Mouse (Mus musculus): ENCODE measurements around the gene Zfp697. TPM values are rescaled to one million over a fixed set of nuclear protein-coding genes. Genes with fewer than 3 reads are reported as not detected.

Gene Zfp697
- polyA plus RNA-seq, 1 experiment from 2014 or later = 9.0 TPM

DNA sequence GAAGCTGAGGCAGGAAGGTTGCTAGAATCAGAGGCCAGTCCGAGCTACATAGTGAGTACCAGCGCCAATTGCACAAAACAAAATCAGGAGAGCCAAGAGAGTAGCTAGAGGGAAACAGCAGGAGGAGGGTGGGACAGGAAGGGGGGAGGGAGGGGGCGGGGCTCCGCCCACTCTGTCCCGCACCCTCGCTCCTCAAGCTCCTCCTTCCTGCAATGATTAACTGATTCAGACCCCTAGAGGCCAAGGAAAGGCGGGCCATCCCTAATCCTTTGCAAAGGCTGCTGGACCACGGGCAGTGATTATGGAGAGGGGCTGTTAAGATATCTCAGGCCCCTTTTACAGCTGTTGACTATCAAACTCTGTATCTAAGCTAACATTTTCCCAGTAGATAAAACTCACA lies 33.6 kb upstream of the Zfp697 start:
- no peak overlapping the region for H3K4me3 ChIP-seq
- no peaks in the 10 kb centered on the region for H3K9me3 ChIP-seq
- no peak for ATAC-seq (ENCODE audit: low FRiP score, low read depth)
- H3K27me3 ChIP-seq = no peaks in the 10 kb centered on the region
- no peaks in the 10 kb centered on the region for H3K4me1 ChIP-seq
- no peak overlapping the region for H3K9ac ChIP-seq
- WGBS = 25% methylated on average over 7 of the region's 8 CpGs
- no peak overlapping the region for H3K4me2 ChIP-seq (replicated peaks)
- no peaks in the 10 kb centered on the region for H3K36me3 ChIP-seq
- H3K27ac ChIP-seq = no peak overlapping the region

DNA sequence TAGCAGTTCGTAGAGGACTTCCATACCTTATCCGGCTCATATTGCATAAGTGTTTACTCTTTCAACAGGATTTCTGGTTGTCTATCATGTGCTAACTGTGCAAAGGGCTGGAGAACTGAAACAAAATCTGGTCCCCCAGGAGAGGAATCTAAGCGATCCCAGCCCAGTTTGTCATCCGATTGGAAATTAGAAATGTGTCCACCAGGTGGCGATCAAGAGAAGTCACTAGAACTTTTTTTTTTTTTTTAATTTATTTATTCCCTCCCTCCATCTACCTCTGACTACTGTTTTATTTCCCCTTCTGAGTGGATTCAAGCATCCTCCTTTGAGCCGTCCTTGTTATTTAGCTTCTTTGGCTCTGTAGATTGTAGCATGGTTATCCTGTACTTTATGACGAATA lies 28.4 kb upstream of the Zfp697 start:
- no peak overlapping the region for H3K9ac ChIP-seq
- no peak overlapping the region for H3K4me3 ChIP-seq
- H3K27me3 ChIP-seq = no peaks in the 10 kb centered on the region
- no peaks in the 10 kb centered on the region for H3K36me3 ChIP-seq
- H3K4me2 ChIP-seq (replicated peaks) = no peak overlapping the region
- WGBS = 31% methylated on average over 7 of the region's 7 CpGs
- no peak for ATAC-seq (ENCODE audit: low FRiP score, low read depth)
- H3K4me1 ChIP-seq = peaks cover 10% of the 10 kb centered on the region; the same call in 1 of the 2 replicates
- no peak overlapping the region for H3K27ac ChIP-seq
- H3K9me3 ChIP-seq = no peaks in the 10 kb centered on the region

DNA sequence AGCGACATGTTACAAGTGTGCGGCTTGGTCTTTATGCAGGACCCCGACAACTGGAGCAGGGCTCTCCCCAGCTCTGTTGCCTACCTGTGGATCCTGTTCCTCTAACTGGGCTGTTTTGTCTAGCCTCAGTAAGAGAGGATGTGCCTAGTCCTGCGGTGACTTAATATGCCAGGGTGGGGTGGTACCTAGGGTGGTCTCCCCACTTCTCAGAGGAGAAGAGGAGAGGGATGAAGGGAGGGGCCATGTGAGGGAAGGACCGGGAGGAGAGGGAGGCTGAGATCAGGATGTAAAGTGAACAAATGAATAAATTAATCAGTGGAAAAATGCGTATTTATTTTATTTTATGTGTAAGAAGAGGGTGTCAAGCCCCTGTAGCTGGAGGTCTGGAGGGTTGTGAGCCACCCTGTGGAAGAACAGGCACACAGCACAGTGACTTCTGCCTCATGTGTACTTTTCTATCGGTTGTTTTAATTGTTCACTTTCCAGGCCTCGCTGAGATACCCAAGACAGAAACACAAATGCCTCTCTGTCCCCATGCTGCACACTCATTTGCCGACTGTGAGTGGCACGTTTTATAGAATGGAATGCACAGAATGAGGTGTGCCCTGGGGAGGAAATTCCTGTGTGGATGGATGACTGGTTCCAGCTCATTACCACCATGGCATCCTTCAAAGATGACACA lies 26.8 kb upstream of the Zfp697 start:
- ATAC-seq (ENCODE audit: low FRiP score, low read depth) = peak; percentile 82
- Histone ChIP-seq H3K4me2 (replicated peaks) (no peak overlapping the region), H3K9ac (no peak overlapping the region), H3K4me1 (peaks cover 10% of the 10 kb centered on the region; the same call in 1 of the 2 replicates), H3K4me3 (no peak overlapping the region), H3K27ac (no peak overlapping the region), H3K36me3 (no peaks in the 10 kb centered on the region), H3K27me3 (no peaks in the 10 kb centered on the region), H3K9me3 (no peaks in the 10 kb centered on the region)
- 60% methylated on average over 10 of the region's 10 CpGs for WGBS

DNA sequence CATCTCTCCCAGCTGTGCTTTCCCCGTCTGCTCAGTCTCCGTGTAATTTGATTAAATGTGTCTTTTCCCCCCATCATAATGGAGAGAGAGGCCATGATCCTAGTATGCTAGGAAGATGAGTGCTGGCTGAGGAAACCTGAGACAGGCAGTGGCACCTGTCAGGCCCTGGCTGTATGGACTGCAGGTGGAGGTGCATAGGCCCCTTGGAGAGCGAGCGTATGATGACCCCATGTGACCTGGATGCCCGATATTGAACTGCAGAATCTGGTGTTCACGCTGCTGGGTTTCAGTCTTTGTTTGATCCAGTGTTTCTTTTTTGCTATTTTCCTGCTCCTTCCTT lies 26.3 kb upstream of the Zfp697 start:
- H3K4me2 ChIP-seq (replicated peaks) = no peak overlapping the region
- H3K4me3 ChIP-seq = no peak overlapping the region
- H3K27me3 ChIP-seq = no peaks in the 10 kb centered on the region
- WGBS = 75% methylated on average over 6 of the region's 6 CpGs
- peak; percentile 66; the same call in 1 of the 2 replicates for ATAC-seq (ENCODE audit: low FRiP score, low read depth)
- H3K36me3 ChIP-seq = no peaks in the 10 kb centered on the region
- H3K9ac ChIP-seq = no peak overlapping the region
- no peaks in the 10 kb centered on the region for H3K9me3 ChIP-seq
- peaks cover 10% of the 10 kb centered on the region; the same call in 1 of the 2 replicates for H3K4me1 ChIP-seq
- H3K27ac ChIP-seq = no peak overlapping the region

DNA sequence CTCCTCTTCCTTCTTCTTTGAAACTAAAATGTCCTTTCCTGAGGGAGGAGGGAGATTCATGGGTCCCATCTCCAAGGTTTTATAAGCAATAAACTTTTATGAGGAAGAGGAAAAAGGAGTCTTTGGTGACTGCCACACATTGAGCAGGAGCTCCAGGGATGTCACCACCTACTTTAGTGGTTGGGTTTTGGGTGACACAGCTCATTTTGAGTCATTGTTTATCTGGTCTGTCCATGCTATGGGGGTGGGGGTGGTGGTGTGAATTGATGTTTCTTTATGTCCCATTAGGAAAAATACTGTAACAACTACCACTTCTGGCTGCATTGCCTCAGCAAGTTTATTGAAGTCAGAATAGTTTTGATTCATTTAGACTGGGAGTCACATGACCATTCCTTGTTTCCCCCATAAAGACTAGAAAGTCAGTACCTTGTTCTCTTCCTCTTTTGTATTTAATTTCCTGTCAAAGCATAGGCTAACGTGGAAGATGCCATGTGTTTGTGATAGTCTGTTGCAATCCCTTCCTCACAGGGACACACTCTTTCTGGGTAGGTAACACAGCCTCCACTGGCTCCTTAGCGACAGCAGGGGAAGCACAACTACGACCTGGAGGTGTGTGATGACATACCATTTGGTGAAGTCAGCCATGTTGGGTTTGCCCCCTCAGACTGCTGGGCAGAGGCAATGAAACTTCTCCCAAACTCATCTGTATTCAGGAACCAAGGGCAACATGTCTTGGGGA lies 25.5 kb upstream of the Zfp697 start:
- Histone ChIP-seq H3K4me1 (peaks cover 10% of the 10 kb centered on the region; the same call in 1 of the 2 replicates), H3K4me3 (no peak overlapping the region), H3K27me3 (no peaks in the 10 kb centered on the region), H3K36me3 (no peaks in the 10 kb centered on the region), H3K27ac (no peak overlapping the region), H3K9ac (no peak overlapping the region), H3K4me2 (replicated peaks) (no peak overlapping the region), H3K9me3 (no peaks in the 10 kb centered on the region)
- WGBS = 56% methylated on average over 3 of the region's 3 CpGs
- no peak for ATAC-seq (ENCODE audit: low FRiP score, low read depth)

DNA sequence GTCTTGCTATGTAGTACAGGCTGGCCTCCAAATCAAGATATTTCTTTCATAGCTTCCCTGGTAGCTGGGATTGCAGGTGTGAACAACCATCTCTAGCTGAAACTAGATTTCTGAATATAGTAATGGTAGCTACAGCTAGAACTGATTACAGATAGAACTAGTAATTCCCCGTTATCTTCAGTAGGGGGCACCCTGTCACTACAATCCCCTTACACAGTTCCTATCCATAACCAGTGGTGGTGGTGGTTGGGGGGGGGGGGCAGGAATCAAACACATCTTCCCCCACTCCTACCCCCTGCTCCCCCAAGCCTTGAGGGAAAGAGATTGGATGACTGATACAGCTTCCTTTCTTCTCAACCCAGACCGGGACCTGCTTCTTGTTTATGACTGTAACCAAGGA lies 19.5 kb upstream of the Zfp697 start:
- 26% methylated on average over 2 of the region's 2 CpGs for WGBS
- Histone ChIP-seq H3K9me3 (no peaks in the 10 kb centered on the region), H3K4me3 (no peak overlapping the region), H3K4me2 (replicated peaks) (no peak overlapping the region), H3K4me1 (no peaks in the 10 kb centered on the region), H3K36me3 (no peaks in the 10 kb centered on the region), H3K27me3 (no peaks in the 10 kb centered on the region), H3K9ac (no peak overlapping the region), H3K27ac (no peak overlapping the region)
- ATAC-seq (ENCODE audit: low FRiP score, low read depth) = no peak

DNA sequence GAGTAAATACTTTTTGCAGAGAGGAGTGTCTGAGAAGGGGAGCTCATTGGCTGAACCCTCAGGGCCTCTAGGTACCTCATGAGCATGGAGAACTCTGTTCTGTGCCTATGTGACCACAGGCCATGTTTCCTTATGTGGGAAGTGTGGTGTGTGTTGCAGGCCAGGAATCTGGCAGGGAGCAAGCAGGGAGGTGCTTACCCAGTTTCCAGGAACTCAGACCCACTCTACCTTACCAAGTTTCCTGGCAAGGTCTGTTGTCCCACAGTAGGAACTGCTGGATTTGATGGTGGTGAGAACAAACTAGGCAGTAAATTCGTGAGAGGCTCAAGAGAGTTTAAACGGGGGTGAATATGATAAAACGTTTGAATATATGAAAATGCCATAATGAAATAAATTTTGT lies 16.2 kb upstream of the Zfp697 start:
- WGBS = 78% methylated on average over 3 of the region's 3 CpGs
- Histone ChIP-seq H3K9ac (no peak overlapping the region), H3K9me3 (no peaks in the 10 kb centered on the region), H3K4me3 (no peak overlapping the region), H3K27me3 (no peaks in the 10 kb centered on the region), H3K4me1 (no peaks in the 10 kb centered on the region), H3K27ac (no peak overlapping the region), H3K36me3 (no peaks in the 10 kb centered on the region), H3K4me2 (replicated peaks) (no peak overlapping the region)
- ATAC-seq (ENCODE audit: low FRiP score, low read depth) = no peak

DNA sequence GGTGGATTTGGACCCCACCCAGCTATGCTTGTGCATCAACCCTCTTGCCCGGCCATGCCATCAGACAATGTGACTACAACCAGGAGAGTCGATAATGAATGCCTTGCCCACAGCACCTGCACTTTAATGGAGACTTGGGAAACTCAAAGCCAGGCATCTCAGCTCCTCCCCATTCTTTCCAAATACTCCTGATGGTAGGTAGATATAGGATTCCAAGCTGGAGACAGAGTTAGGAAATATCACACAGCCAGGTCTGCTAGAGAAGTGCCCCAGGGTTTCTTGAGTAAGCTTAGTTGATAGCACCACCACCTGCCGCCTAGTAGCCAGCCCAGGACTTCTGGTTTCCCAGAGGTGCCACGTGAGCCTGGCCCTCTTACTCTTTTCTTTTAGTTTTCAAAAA lies 15.4 kb upstream of the Zfp697 start:
- H3K4me1 ChIP-seq = no peaks in the 10 kb centered on the region
- no peak overlapping the region for H3K27ac ChIP-seq
- no peaks in the 10 kb centered on the region for H3K9me3 ChIP-seq
- ATAC-seq (ENCODE audit: low FRiP score, low read depth) = no peak
- H3K9ac ChIP-seq = no peak overlapping the region
- WGBS = 75% methylated on average over 4 of the region's 4 CpGs
- H3K4me2 ChIP-seq (replicated peaks) = no peak overlapping the region
- H3K36me3 ChIP-seq = no peaks in the 10 kb centered on the region
- no peak overlapping the region for H3K4me3 ChIP-seq
- H3K27me3 ChIP-seq = no peaks in the 10 kb centered on the region

DNA sequence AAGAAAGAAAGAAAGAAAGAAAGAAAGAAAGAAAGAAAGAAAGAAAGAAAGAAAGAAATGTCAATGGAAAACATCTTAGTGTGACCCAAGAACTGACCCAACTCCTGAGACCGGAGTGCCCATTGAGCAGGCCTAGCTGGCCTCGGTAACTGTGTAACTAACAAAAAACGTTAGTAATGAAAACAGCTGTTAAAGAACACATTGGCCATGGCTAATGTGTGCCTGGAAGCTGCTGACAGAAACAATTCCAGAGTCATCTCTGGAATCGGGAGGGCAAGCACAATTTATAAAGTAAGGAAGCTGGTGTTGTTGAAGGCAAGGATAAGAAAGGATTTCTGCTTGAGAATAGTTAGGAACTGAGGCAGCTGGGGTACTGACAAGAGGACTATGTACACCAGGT lies 14.0 kb upstream of the Zfp697 start:
- Histone ChIP-seq H3K4me2 (replicated peaks) (no peak overlapping the region), H3K4me1 (no peaks in the 10 kb centered on the region), H3K9ac (no peak overlapping the region), H3K27me3 (no peaks in the 10 kb centered on the region), H3K4me3 (no peak overlapping the region), H3K36me3 (no peaks in the 10 kb centered on the region), H3K9me3 (no peaks in the 10 kb centered on the region), H3K27ac (no peak overlapping the region)
- WGBS = 62% methylated on average over 4 of the region's 4 CpGs
- no peak for ATAC-seq (ENCODE audit: low FRiP score, low read depth)

DNA sequence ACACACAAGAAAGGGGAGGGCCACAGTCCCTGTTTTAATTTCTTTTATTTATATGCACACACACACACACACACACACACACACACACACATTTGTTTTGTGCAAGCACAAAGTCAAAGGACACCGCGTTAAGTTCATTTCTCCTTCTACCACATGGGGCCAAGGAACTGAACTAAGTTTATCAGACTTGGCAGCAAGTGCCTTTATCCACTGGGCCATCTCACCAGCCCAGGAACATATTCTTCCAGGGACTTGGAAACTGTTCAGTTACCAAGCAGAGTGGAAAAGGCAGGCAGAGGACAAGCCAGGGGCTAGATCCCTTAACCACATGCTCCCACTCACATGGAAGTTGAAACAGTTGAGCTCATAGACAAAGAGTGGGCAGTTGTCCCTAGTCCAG lies 13.5 kb upstream of the Zfp697 start:
- Histone ChIP-seq H3K27me3 (no peaks in the 10 kb centered on the region), H3K4me1 (no peaks in the 10 kb centered on the region), H3K4me3 (no peak overlapping the region), H3K36me3 (no peaks in the 10 kb centered on the region), H3K27ac (no peak overlapping the region), H3K9me3 (no peaks in the 10 kb centered on the region), H3K9ac (no peak overlapping the region), H3K4me2 (replicated peaks) (no peak overlapping the region)
- ATAC-seq (ENCODE audit: low FRiP score, low read depth) = no peak
- WGBS = 95% methylated on average over 2 of the region's 2 CpGs

DNA sequence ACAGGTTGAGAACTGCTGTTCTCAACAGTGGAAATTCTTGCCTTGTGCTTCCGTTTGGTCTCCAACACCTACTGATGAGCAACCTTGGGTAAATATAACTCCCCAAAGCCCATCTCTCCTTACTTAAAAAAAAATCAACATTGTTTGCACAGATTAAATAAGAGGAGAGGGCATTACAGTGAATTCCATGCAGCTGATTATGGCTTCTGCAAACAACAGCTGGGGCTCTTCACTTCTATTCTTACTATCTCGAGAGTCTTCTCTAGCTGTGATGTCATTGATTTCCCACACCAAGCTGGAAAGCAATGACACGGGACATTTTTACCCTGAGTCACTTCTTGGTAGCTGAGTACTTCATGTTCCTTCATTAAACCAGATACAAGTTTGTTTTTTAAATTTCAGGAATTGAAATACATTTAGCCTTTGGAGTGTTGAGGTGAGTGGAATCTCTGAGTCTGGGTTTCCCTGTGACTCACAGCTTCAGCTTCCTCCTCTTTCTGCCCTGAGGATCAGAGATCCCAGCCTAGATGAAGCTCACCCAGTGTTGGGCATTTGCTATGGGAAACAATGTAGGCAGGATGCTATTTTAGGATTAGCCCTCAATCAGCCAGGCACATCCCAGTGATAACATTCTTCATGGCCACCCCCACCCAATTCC lies 8.1 kb upstream of the Zfp697 start:
- H3K4me1 ChIP-seq = no peaks in the 10 kb centered on the region
- no peak overlapping the region for H3K4me3 ChIP-seq
- H3K27me3 ChIP-seq = no peaks in the 10 kb centered on the region
- no peaks in the 10 kb centered on the region for H3K9me3 ChIP-seq
- H3K27ac ChIP-seq = no peak overlapping the region
- no peak overlapping the region for H3K4me2 ChIP-seq (replicated peaks)
- 79% methylated on average over 3 of the region's 3 CpGs for WGBS
- no peak overlapping the region for H3K9ac ChIP-seq
- H3K36me3 ChIP-seq = no peaks in the 10 kb centered on the region
- ATAC-seq (ENCODE audit: low FRiP score, low read depth) = no peak

DNA sequence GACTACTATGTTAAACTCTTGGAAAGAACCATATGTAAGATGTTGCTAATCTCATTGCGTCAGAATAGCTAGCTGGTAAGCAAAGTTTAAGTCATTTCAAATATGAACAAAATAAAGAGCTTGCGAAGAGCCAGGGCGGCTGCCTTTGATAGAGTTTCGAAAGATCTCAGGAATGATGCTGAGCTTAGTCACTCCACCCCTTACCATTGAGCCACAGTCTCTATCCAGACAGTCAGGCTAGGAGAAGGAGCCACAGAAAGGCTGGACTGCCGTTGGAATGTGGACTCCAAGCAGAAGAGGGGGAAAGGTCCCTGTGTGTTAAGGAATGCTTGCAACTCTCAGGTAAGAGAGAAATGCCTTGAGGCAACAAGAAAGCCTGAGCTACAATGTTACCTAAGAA lies 7.3 kb upstream of the Zfp697 start:
- Histone ChIP-seq H3K4me1 (no peaks in the 10 kb centered on the region), H3K9me3 (no peaks in the 10 kb centered on the region), H3K27me3 (no peaks in the 10 kb centered on the region), H3K27ac (no peak overlapping the region), H3K4me3 (no peak overlapping the region), H3K4me2 (replicated peaks) (no peak overlapping the region), H3K36me3 (no peaks in the 10 kb centered on the region), H3K9ac (no peak overlapping the region)
- 79% methylated on average over 5 of the region's 5 CpGs for WGBS
- no peak for ATAC-seq (ENCODE audit: low FRiP score, low read depth)

Data from limb, embryonic 13.5 days (tissue).